Mouse (Mus musculus) limb, embryonic 13.5 days (tissue): Measurements from ENCODE around the gene Gtf3c2. TPM values are rescaled to one million over a fixed set of nuclear protein-coding genes. Genes with fewer than 3 reads are reported as not detected.

Source experiments
- ATAC-seq: fragments of 200-750 bp; cut with Nextera tagmentation; 2 replicates; pipeline ENCODE4 v1.8.0; 2017; ENCODE audit warnings: low read depth, moderate number of reproducible peaks, moderate TSS enrichment; ENCODE audit not compliant: low FRiP score
- H3K27ac ChIP-seq: fragments of 300-500 bp; sonication (generic); 2 replicates; pipeline ENCODE4 v1.5.1; 2015; ENCODE audit warnings: inconsistent platforms, mild to moderate bottlenecking, moderate library complexity
- H3K27me3 ChIP-seq: fragments of 300-500 bp; sonication (generic); 2 replicates; pipeline ENCODE4 v1.6.1; 2015; ENCODE audit warnings: mild to moderate bottlenecking, inconsistent platforms
- H3K36me3 ChIP-seq: fragments of 300-500 bp; sonication (generic); 2 replicates; pipeline ENCODE4 v1.6.1; 2015; ENCODE audit warnings: inconsistent platforms, mild to moderate bottlenecking, moderate library complexity
- H3K4me1 ChIP-seq: fragments of 300-500 bp; sonication (generic); 2 replicates; pipeline ENCODE4 v1.6.1; 2015; ENCODE audit warnings: inconsistent platforms
- H3K4me2 ChIP-seq: fragments of 300-500 bp; sonication (generic); replicated peaks from 2 replicates; pipeline ENCODE4 v1.6.1; 2015; ENCODE audit warnings: inconsistent platforms, mild to moderate bottlenecking, moderate library complexity
- H3K4me3 ChIP-seq: fragments of 300-500 bp; sonication (generic); 2 replicates; pipeline ENCODE4 v1.5.1; 2015; ENCODE audit warnings: moderate library complexity, mild to moderate bottlenecking, inconsistent platforms
- H3K9ac ChIP-seq: fragments of 300-500 bp; sonication (generic); 2 replicates; pipeline ENCODE4 v1.6.1; 2015; ENCODE audit warnings: mild to moderate bottlenecking, inconsistent platforms
- H3K9me3 ChIP-seq: fragments of 300-500 bp; sonication (generic); 2 replicates; pipeline ENCODE4 v1.6.1; 2016; ENCODE audit warnings: inconsistent platforms
- WGBS: fragments of 180-500 bp; shearing (Covaris S2); methylation state at CpG from one replicate; pipeline ENCODE4 v1.1.7; 2015; 5-methylcytosine and 5-hydroxymethylcytosine counted together
- polyA plus RNA-seq: library from polyadenylated mRNA; unstranded; fragments of >200 nt; fragmentation: Nextera tagmentation; extraction: Ambion mirVana; gene quantifications from 2 replicates; pipeline ENCODE4 v1.2.1, GENCODE M21; 2015

The Gtf3c2 gene
- polyA plus RNA-seq, 1 experiment from 2014 or later, result 92.4 TPM

- no peaks in the 10 kb centered on the region for H3K4me1 ChIP-seq
- H3K36me3 ChIP-seq, result no peaks in the 10 kb centered on the region
- H3K9ac ChIP-seq, result no peak overlapping the region
- no peaks in the 10 kb centered on the region; the same call in 1 of the 2 replicates for H3K27me3 ChIP-seq
- no peak for ATAC-seq
- WGBS, result 48% methylated on average over 2 of the region's 2 CpGs
- no peak overlapping the region for H3K27ac ChIP-seq
- H3K4me2 ChIP-seq, result no peak overlapping the region
- no peak overlapping the region for H3K4me3 ChIP-seq
- H3K9me3 ChIP-seq, result no peaks in the 10 kb centered on the region
Observed at GRCm38 (mm10) chr5:31123481-31123880, 56.5 kb downstream of the Gtf3c2 start.

DNA sequence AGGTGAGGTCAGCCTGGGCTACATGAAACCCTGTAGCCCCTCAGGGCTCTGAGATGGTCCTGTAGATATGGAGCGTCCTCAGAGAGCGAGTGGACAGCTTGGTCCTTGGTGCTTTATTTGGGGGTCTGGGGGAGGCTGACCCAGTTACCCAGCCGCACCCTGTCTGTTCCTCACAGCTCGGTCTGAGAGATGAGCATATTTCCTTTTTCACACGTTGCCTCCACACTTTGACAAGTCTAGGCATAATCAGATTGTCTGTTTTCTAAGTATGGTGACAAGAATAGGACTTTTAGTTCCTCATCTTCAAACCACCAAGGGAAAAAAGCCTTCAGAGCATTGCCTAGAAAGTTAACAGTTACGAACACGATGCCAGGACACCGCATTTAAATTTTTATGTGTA, 58.8 kb downstream of the Gtf3c2 start:
- no peaks in the 10 kb centered on the region for H3K9me3 ChIP-seq
- no peak overlapping the region for H3K9ac ChIP-seq
- 80% methylated on average over 8 of the region's 8 CpGs for WGBS
- H3K27me3 ChIP-seq, result peaks cover 12% of the 10 kb centered on the region
- H3K27ac ChIP-seq, result no peak overlapping the region
- H3K4me1 ChIP-seq, result no peaks in the 10 kb centered on the region
- no peaks in the 10 kb centered on the region for H3K36me3 ChIP-seq
- ATAC-seq, result no peak
- no peak overlapping the region for H3K4me2 ChIP-seq
- H3K4me3 ChIP-seq, result no peak overlapping the region

DNA sequence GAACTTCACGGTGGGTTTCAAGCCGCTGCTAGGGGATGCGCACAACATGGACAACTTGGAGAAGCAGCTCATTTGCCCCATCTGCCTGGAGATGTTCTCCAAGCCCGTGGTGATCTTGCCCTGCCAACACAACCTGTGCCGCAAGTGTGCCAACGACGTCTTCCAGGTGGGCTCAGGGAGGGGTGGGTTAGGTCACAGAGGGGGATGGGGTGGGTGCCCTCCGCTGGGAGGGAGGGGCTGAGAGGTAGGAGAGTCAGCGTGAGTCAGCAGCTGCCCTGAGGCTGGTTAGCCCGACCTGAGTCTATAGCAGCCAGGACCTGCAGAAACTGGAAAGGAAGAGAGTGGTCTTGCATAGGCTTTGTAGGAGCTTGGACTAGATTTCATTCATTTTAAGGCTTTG, 63.0 kb downstream of the Gtf3c2 start:
- H3K27ac ChIP-seq, result no peak overlapping the region
- H3K9me3 ChIP-seq, result peaks cover 6% of the 10 kb centered on the region; the same call in 1 of the 2 replicates
- 0 out of 2 replicates have a peak overlapping the region, but pooled peaks have one; percentile 19 for H3K9ac ChIP-seq
- 24% methylated on average over 10 of the region's 10 CpGs for WGBS
- H3K4me3 ChIP-seq, result no peak overlapping the region
- no peaks in the 10 kb centered on the region for H3K36me3 ChIP-seq
- no peak for ATAC-seq
- no peaks in the 10 kb centered on the region for H3K4me1 ChIP-seq
- peaks cover 17% of the 10 kb centered on the region; the same call in 1 of the 2 replicates for H3K27me3 ChIP-seq
- no peak overlapping the region for H3K4me2 ChIP-seq

DNA sequence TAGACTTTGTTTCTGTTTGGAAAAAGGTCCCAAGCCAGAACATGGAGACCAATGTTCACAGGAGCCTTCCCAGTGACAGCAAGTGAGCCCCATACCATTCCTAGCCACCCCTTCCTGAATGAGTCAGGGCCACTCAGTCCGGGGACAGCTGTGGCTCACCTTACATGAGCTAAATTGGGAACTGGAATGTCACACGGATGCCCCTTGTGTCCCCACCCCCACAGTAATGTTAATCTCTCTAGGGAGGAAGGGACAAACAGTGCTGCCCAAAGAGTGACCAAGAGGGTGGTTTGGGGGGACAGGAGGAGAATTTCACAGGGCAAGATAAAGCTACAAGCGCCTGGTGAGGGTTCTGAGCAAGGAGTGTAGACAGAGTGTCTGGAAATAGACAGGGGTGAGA, 63.6 kb downstream of the Gtf3c2 start, which contains the start of gene Trim54:
TSS of gene Trim54 (plus strand) at position 359 of the 400 bp plus-strand sequence.
- Histone ChIP-seq H3K9me3 (peaks cover 6% of the 10 kb centered on the region; the same call in 1 of the 2 replicates), H3K36me3 (no peaks in the 10 kb centered on the region), H3K27me3 (peaks cover 21% of the 10 kb centered on the region; the same call in 1 of the 2 replicates), H3K4me3 (no peak within 1 kb of the TSS), H3K9ac (0 out of 2 replicates have a peak within 1 kb of the TSS, but pooled peaks have one; percentile 19), H3K4me2 (no peak within 1 kb of the TSS), H3K4me1 (no peaks in the 10 kb centered on the region), H3K27ac (no peak within 1 kb of the TSS)
- 33% methylated on average over 3 of the region's 3 CpGs for WGBS
- ATAC-seq, result no peak

DNA sequence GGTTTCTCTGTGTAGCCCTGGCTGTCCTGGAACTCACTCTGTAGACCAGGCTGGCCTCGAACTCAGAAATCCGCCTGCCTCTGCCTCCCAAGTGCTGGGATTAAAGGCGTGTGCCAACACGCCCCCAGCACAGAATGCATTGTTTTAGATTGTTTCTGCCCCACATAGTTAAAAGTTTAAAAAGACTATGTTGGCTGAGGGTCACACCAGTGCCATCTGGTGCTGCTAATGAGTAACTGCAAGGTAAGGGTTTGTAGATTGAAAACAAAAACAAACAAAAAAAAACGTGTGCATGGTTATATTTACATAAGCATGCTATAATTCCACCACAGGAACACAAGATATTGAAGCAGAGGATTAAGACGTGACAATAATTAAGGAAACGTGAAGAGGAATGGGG, 69.2 kb downstream of the Gtf3c2 start:
- Histone ChIP-seq H3K4me2 (no peak overlapping the region), H3K9me3 (peaks cover 6% of the 10 kb centered on the region; the same call in 1 of the 2 replicates), H3K9ac (no peak overlapping the region), H3K27ac (no peak overlapping the region), H3K4me3 (no peak overlapping the region), H3K27me3 (peaks cover 12% of the 10 kb centered on the region; the same call in 1 of the 2 replicates), H3K4me1 (no peaks in the 10 kb centered on the region), H3K36me3 (no peaks in the 10 kb centered on the region)
- ATAC-seq, result no peak
- WGBS, result 33% methylated on average over 7 of the region's 7 CpGs

DNA sequence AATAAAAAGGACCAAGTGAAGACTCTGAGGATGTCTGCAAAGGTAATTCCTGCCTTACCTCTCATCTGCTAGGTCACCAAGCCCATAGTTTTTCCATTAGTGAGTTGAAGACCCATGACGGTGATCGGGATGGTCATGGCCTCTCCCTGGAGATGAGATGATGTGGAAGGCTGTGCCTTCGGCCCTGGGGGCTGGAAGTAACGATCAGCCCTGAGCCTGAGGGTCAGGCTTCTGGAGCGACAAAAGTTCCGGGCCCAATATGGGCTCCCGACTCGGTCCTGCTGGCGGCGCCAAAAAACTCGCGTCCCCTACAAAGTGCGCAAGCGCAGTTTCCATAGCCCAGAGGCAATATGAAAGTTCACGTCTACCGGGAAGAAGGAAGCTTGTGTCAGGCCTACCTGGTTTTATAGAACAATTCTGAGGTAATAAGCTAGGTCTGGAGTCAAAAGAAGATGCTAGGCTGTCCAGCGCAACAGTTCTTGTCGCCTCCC, 71.9 kb downstream of the Gtf3c2 start, which contains the start of gene Slc30a3:
TSS of gene Slc30a3 (minus strand) at position 238 of the 491 bp plus-strand sequence.
- Histone ChIP-seq H3K27me3 (peaks cover 17% of the 10 kb centered on the region; the same call in 1 of the 2 replicates), H3K27ac (no peak within 1 kb of the TSS), H3K9ac (no peak within 1 kb of the TSS), H3K9me3 (no peaks in the 10 kb centered on the region), H3K4me1 (no peaks in the 10 kb centered on the region), H3K4me2 (no peak within 1 kb of the TSS), H3K4me3 (no peak within 1 kb of the TSS), H3K36me3 (no peaks in the 10 kb centered on the region)
- no peak for ATAC-seq
- WGBS, result 88% methylated on average over 18 of the region's 18 CpGs

Other genes starting within 250 kb of the Gtf3c2 start
- 7.6 and 8.7 TPM in 2 replicates for gene Cgref1, start 234.6 kb downstream of the Gtf3c2 start, polyA plus RNA-seq
- 136 and 142 TPM in 2 replicates for gene Preb, start 219.8 kb downstream of the Gtf3c2 start, polyA plus RNA-seq
- not detected in 2 replicates for gene Tcf23, start 211.5 kb downstream of the Gtf3c2 start, polyA plus RNA-seq
- gene Atraid, start 131.8 kb downstream of the Gtf3c2 start, polyA plus RNA-seq, result 147 and 156 TPM in 2 replicates
- gene Slc5a6, start 131.2 kb downstream of the Gtf3c2 start, polyA plus RNA-seq, result 13.4 and 14.1 TPM in 2 replicates
- 30.0 and 33.7 TPM in 2 replicates for gene Cad, start 125.4 kb downstream of the Gtf3c2 start, polyA plus RNA-seq
- not detected in 2 replicates for gene Dnajc5g, start 73.9 kb downstream of the Gtf3c2 start, polyA plus RNA-seq
- gene Slc30a3, start 71.9 kb downstream of the Gtf3c2 start, polyA plus RNA-seq, result 0.38 and 0.57 TPM in 2 replicates
- 7.2 and 8.1 TPM in 2 replicates for gene Trim54, start 63.4 kb downstream of the Gtf3c2 start, polyA plus RNA-seq
- gene Ucn, start 41.3 kb downstream of the Gtf3c2 start, polyA plus RNA-seq, result not detected in 2 replicates
- gene Mpv17, start 25.9 kb downstream of the Gtf3c2 start, polyA plus RNA-seq, result 68.7 and 69.4 TPM in 2 replicates
- 0.99 and 1.8 TPM in 2 replicates for gene Gm29609, start 233 bp downstream of the Gtf3c2 start, polyA plus RNA-seq
- 161 and 165 TPM in 2 replicates for gene Snx17, start 13.1 kb upstream of the Gtf3c2 start, polyA plus RNA-seq
- 72.6 and 76.3 TPM in 2 replicates for gene Eif2b4, start 13.3 kb upstream of the Gtf3c2 start, polyA plus RNA-seq
- 10.9 and 11.0 TPM in 2 replicates for gene Zfp513, start 22.2 kb upstream of the Gtf3c2 start, polyA plus RNA-seq
- gene Ppm1g, start 40.5 kb upstream of the Gtf3c2 start, polyA plus RNA-seq, result 131 and 133 TPM in 2 replicates
- gene Nrbp1, start 60.7 kb upstream of the Gtf3c2 start, polyA plus RNA-seq, result 165 and 166 TPM in 2 replicates
- gene Gm9970, start 61.1 kb upstream of the Gtf3c2 start, polyA plus RNA-seq, result 0.38 and 0.48 TPM in 2 replicates
- 16.1 and 21.3 TPM in 2 replicates for gene Krtcap3, start 71.5 kb upstream of the Gtf3c2 start, polyA plus RNA-seq
- 37.8 and 45.0 TPM in 2 replicates for gene Ift172, start 111.0 kb upstream of the Gtf3c2 start, polyA plus RNA-seq
- gene Fndc4, start 115.9 kb upstream of the Gtf3c2 start, polyA plus RNA-seq, result 83.5 and 84.4 TPM in 2 replicates
- 0.14 and 0.28 TPM in 2 replicates for gene Gckr, start 117.3 kb upstream of the Gtf3c2 start, polyA plus RNA-seq